Mouse (Mus musculus) heart, embryonic 11.5 days (tissue): ENCODE results near the gene Gins1. TPM values are rescaled to one million over a fixed set of nuclear protein-coding genes. Genes with fewer than 3 reads are reported as not detected.

Source experiments
- ATAC-seq: fragments of 200-750 bp; cut with Nextera tagmentation; replicated peaks from 2 replicates; pipeline ENCODE4 v1.8.0; 2017; ENCODE audit warnings: moderate library complexity; ENCODE audit not compliant: insufficient number of reproducible peaks, low FRiP score, low TSS enrichment
- H3K27ac ChIP-seq: fragments of 300-500 bp; sonication (generic); 2 replicates; pipeline ENCODE4 v1.5.1; 2014; ENCODE audit warnings: mild to moderate bottlenecking, low read depth, low read length
- H3K27me3 ChIP-seq: fragments of 300-500 bp; sonication (generic); 2 replicates; pipeline ENCODE4 v1.6.1; 2014; ENCODE audit warnings: mild to moderate bottlenecking, low read length, mixed read lengths; ENCODE audit not compliant: control insufficient read depth, insufficient read depth
- H3K36me3 ChIP-seq: fragments of 300-500 bp; sonication (generic); 2 replicates; pipeline ENCODE4 v1.6.1; 2014; ENCODE audit warnings: mild to moderate bottlenecking, low read length, moderate library complexity, mixed read lengths; ENCODE audit not compliant: control insufficient read depth, insufficient read depth
- H3K4me1 ChIP-seq: fragments of 300-500 bp; sonication (generic); 2 replicates; pipeline ENCODE4 v1.6.1; 2014; ENCODE audit warnings: low read length; ENCODE audit not compliant: control insufficient read depth, insufficient read depth
- H3K4me2 ChIP-seq: fragments of 300-500 bp; sonication (generic); 2 replicates; pipeline ENCODE4 v1.6.1; 2014; ENCODE audit warnings: mild to moderate bottlenecking, moderate library complexity
- H3K4me3 ChIP-seq: fragments of 300-500 bp; sonication (generic); 2 replicates; pipeline ENCODE4 v1.5.1; 2014; ENCODE audit warnings: low read depth, low read length
- H3K9ac ChIP-seq: fragments of 300-500 bp; sonication (generic); 2 replicates; pipeline ENCODE4 v1.6.1; 2014; ENCODE audit warnings: mild to moderate bottlenecking, low read depth, low read length, moderate library complexity
- H3K9me3 ChIP-seq: fragments of 300-500 bp; sonication (generic); replicated peaks from 2 replicates; pipeline ENCODE4 v1.6.1; 2016; ENCODE audit warnings: low read length; ENCODE audit not compliant: control insufficient read depth
- WGBS: fragments of 180-500 bp; shearing (Covaris S2); extraction: QIAGEN DNeasy Blood & Tissue Kit; methylation state at CpG from one replicate; pipeline ENCODE4 v1.1.7; 2014; ENCODE audit not compliant: insufficient replicate concordance; 5-methylcytosine and 5-hydroxymethylcytosine counted together
- polyA plus RNA-seq: library from polyadenylated mRNA; unstranded; fragments of >200 nt; fragmentation: Nextera tagmentation; extraction: Ambion mirVana; gene quantifications from 2 replicates; pipeline ENCODE4 v1.2.1, GENCODE M21; 2014

The Gins1 gene
- polyA plus RNA-seq, 1 experiment from 2014 or later: 37.8 TPM

DNA sequence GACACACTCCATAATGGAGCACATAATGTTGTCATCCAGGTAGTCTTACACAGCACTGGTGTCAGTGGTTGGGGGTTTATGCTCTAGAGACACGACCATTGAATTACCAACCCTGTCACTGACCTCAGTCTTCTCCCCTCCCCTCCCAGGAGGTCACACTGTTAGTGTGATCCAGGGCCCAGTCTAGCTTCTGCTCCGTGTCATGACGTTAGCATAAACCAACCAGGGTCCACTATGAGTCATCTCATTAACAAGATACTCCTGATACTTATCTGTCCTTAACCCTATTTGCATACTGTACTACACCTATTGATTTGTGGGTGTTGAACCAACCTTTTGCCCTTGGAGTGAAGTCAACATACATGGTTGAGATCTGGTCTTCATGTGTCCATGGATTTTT, 13.5 kb downstream of the Gins1 start:
- no peak overlapping the region for H3K4me3 ChIP-seq
- H3K9me3 ChIP-seq: no peaks in the 10 kb centered on the region
- H3K36me3 ChIP-seq: peaks cover 4% of the 10 kb centered on the region; the same call in 1 of the 2 replicates
- ATAC-seq: no peak
- H3K4me2 ChIP-seq: no peak overlapping the region
- H3K27ac ChIP-seq: no peak overlapping the region
- H3K9ac ChIP-seq: no peak overlapping the region
- 85% methylated on average over 3 of the region's 3 CpGs for WGBS
- peaks cover 2% of the 10 kb centered on the region; the same call in 1 of the 2 replicates for H3K4me1 ChIP-seq
- no peaks in the 10 kb centered on the region for H3K27me3 ChIP-seq

DNA sequence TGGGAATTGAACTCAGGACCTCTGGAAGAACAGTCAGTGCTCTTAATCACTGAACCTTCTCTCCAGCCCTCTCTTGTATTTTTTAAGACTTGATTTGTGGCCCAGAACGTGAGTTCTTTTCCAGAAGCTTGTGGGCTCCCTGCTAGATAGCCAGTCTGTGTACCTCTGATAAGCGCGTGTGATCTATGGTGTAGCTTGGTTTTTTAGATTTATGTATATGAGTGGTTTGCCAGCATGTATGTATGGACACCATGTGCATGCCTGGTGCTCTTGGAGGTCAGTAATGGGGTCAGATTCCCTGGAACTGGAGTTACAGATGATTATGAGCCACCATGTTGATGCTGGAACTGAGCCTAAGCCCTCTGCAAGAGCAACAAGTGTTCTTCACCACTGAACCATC, 15.3 kb downstream of the Gins1 start:
- Histone ChIP-seq H3K4me2 (no peak overlapping the region), H3K9ac (no peak overlapping the region), H3K27ac (no peak overlapping the region), H3K4me3 (no peak overlapping the region), H3K36me3 (peaks cover 4% of the 10 kb centered on the region; the same call in 1 of the 2 replicates), H3K27me3 (no peaks in the 10 kb centered on the region), H3K9me3 (no peaks in the 10 kb centered on the region), H3K4me1 (peaks cover 2% of the 10 kb centered on the region; the same call in 1 of the 2 replicates)
- no peak for ATAC-seq
- 90% methylated on average over 3 of the region's 3 CpGs for WGBS

DNA sequence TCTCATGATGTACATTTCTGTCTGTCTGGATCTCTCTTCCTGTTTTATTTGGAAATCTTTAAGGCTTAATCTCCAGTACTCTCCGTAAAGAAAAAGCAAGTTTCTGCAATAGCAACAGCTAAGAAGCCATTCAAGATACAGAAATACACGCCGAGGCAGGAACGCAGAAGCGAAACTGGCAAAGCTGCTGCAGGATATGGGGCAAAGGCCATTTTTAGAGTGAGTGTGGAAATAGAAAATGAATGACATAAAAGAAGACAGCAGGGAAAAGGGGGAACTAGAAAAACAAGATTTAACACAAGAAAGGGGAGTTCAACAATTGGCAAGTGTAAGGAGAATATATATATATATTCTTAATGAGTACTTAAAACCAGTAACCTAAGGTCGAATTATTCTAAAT, 16.5 kb downstream of the Gins1 start:
- Histone ChIP-seq H3K9me3 (no peaks in the 10 kb centered on the region), H3K4me2 (no peak overlapping the region), H3K27me3 (no peaks in the 10 kb centered on the region), H3K36me3 (peaks cover 4% of the 10 kb centered on the region; the same call in 1 of the 2 replicates), H3K4me1 (peaks cover 2% of the 10 kb centered on the region; the same call in 1 of the 2 replicates), H3K4me3 (no peak overlapping the region), H3K9ac (no peak overlapping the region), H3K27ac (no peak overlapping the region)
- WGBS: 87% methylated on average over 6 of the region's 6 CpGs
- no peak for ATAC-seq

DNA sequence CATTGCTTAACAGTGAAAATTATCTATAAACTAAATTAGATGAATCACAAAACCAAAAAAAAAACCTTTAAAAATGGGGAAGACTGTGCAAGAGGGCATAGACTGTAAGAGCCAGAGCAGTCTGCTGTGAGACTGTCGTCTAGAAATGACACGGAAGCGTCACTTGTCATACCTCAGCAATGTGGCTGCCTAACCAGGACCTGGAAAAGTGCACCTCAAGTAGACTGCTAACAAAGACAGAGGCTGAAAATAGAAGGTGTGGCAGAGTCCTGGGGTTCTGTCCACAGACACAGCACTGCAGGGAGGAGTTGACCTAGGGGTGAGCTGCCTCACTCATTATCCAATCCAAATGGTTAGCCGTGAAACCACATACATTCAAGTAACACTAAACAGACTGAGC, 17.0 kb downstream of the Gins1 start:
- WGBS: 58% methylated on average over 4 of the region's 4 CpGs
- peaks cover 2% of the 10 kb centered on the region; the same call in 1 of the 2 replicates for H3K4me1 ChIP-seq
- H3K27ac ChIP-seq: no peak overlapping the region
- H3K4me2 ChIP-seq: no peak overlapping the region
- H3K9me3 ChIP-seq: no peaks in the 10 kb centered on the region
- H3K27me3 ChIP-seq: no peaks in the 10 kb centered on the region
- no peak for ATAC-seq
- no peak overlapping the region for H3K9ac ChIP-seq
- H3K36me3 ChIP-seq: peaks cover 4% of the 10 kb centered on the region; the same call in 1 of the 2 replicates
- no peak overlapping the region for H3K4me3 ChIP-seq

DNA sequence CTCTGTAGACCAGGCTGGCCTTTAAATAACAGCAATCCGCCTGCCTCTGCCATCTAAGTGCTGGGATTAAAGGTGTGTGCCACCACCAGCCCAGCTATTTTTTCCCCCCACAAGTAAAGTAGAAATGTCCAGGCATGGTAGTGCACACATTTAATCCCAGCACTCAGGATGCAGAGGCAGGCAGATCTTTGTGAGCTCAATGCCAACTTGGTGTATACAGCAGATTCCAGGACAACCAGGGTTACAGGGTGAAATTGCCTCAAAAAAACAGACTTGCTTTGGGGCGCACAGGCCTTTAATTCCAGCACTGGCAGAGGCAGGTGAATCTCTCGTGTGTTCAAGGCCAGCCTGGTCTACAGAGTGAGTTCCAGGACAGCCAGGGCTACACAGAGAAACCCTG, 17.8 kb downstream of the Gins1 start:
- ATAC-seq: no peak

DNA sequence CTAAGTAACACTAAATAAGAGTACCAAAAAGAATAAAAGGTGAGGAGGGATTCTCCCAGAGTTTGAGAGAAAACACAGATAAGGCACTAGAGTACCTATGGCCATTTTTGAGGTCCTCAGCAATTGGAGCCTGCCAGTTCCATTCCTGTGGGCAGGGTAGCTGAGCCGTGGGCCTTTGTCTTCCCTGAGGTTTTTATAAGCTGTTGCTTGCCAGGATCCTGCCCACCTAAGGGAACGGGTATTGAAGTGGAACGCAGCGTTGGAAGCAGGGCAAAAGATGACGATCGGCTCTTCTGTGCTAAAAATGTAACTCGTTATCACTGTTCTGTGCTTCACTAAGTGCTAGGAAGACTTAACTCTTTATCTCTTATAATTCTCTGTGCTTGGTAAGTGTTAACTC, 18.3 kb downstream of the Gins1 start:
- no peaks in the 10 kb centered on the region for H3K9me3 ChIP-seq
- H3K4me2 ChIP-seq: no peak overlapping the region
- no peak for ATAC-seq
- peaks cover 2% of the 10 kb centered on the region; the same call in 1 of the 2 replicates for H3K4me1 ChIP-seq
- no peak overlapping the region for H3K4me3 ChIP-seq
- WGBS: 55% methylated on average over 7 of the region's 7 CpGs
- no peak overlapping the region for H3K27ac ChIP-seq
- H3K9ac ChIP-seq: no peak overlapping the region
- H3K36me3 ChIP-seq: peaks cover 4% of the 10 kb centered on the region; the same call in 1 of the 2 replicates
- H3K27me3 ChIP-seq: no peaks in the 10 kb centered on the region

More for the DNA sequence above, 17.8 kb downstream of the Gins1 start:
- H3K4me2 ChIP-seq: no peak overlapping the region
- H3K36me3 ChIP-seq: peaks cover 4% of the 10 kb centered on the region; the same call in 1 of the 2 replicates
- H3K9ac ChIP-seq: no peak overlapping the region
- no peaks in the 10 kb centered on the region for H3K9me3 ChIP-seq
- peaks cover 2% of the 10 kb centered on the region; the same call in 1 of the 2 replicates for H3K4me1 ChIP-seq
- 85% methylated on average over 3 of the region's 3 CpGs for WGBS
- no peak overlapping the region for H3K4me3 ChIP-seq
- H3K27me3 ChIP-seq: no peaks in the 10 kb centered on the region
- no peak overlapping the region for H3K27ac ChIP-seq

DNA sequence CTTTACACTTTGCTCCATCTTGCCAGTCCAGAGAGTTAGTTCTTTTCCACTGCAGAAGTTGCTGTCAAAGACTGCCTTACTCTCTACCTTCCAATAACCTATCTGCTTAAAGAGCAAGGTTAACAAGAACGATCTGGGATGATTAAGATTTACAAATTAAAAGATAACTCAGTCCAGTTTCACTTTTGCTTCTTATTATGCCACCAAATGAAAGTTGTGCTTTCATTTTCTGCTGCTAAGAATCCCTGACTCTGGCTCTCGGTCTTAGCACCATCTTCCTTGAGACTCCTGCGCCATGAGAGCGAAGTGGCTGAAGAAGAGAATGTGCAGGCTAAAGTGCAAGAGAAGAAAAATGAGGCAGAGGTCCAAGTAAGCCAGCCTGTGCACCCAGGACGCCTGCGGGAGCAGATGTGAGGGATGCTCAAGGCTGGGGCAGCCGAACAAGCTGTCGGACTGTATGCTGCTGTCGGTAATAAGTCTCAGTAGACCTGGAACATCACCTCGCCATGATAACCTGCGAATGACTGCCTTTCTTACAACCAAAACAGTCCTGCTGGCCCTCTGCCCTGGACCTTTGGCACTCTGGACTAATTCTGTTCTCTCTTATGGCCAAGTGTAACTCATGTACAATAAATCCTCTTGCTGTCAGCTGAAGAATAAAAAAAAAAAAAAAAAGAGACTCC, 22.0 kb downstream of the Gins1 start:
- 89% methylated on average over 11 of the region's 11 CpGs for WGBS
- no peaks in the 10 kb centered on the region for H3K36me3 ChIP-seq
- H3K27me3 ChIP-seq: no peaks in the 10 kb centered on the region
- no peak overlapping the region for H3K9ac ChIP-seq
- H3K9me3 ChIP-seq: no peaks in the 10 kb centered on the region
- H3K4me1 ChIP-seq: peaks cover 2% of the 10 kb centered on the region; the same call in 1 of the 2 replicates
- H3K27ac ChIP-seq: no peak overlapping the region
- no peak overlapping the region for H3K4me3 ChIP-seq
- ATAC-seq: no peak
- no peak overlapping the region for H3K4me2 ChIP-seq

DNA sequence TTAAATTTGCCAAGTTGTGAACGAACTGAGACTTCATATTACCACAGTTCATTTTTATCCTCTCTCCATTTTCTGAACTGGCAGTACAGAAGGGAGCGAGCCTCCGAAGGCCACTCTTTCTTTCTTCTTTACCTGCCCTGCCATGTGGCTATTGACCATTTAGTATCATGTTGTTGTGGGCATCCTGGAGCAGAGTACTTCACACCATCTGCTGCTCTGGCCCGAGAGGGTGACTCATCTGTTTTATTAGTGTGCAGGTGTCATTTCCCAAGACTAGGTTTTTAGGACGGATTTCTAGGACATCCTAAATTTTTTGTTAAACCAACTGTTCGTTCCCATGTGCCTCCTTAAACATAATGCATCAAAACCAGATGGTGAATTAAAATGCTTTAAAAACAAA, 24.0 kb downstream of the Gins1 start:
- Histone ChIP-seq H3K9ac (no peak overlapping the region), H3K27me3 (no peaks in the 10 kb centered on the region), H3K27ac (no peak overlapping the region), H3K9me3 (no peaks in the 10 kb centered on the region), H3K4me3 (no peak overlapping the region), H3K36me3 (no peaks in the 10 kb centered on the region), H3K4me2 (no peak overlapping the region), H3K4me1 (no peaks in the 10 kb centered on the region)
- ATAC-seq: no peak
- WGBS: 83% methylated on average over 6 of the region's 6 CpGs

DNA sequence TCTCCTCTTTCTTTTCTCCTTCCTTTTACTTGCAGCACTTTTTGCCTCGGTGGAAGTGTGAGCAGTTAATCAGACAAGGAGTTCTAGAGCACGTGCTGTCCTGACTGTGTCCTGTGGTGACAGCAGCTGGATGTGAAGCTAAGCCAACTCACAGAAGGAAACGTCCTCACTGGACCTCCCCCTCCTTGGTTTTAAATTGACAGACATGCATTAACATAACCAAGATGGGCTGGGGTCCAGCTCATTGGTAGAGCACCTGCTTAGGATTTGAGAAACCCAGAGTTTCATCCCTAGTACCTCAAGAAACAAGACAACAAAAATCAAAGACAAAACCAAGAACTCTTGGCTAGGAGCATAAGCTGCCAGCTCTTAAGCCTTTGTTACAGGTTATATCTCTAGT, 25.6 kb downstream of the Gins1 start:
- H3K9ac ChIP-seq: no peak overlapping the region

More for the DNA sequence above, 25.6 kb downstream of the Gins1 start:
- H3K27ac ChIP-seq: no peak overlapping the region
- H3K36me3 ChIP-seq: no peaks in the 10 kb centered on the region
- H3K4me2 ChIP-seq: no peak overlapping the region
- no peak overlapping the region for H3K4me3 ChIP-seq
- no peaks in the 10 kb centered on the region for H3K27me3 ChIP-seq
- WGBS: 46% methylated on average over 3 of the region's 3 CpGs
- no peak for ATAC-seq
- no peaks in the 10 kb centered on the region for H3K4me1 ChIP-seq
- H3K9me3 ChIP-seq: no peaks in the 10 kb centered on the region
